Mouse (Mus musculus) spleen, adult 2 months (tissue): Measurements from ENCODE around the gene Pmpcb. TPM values are rescaled to one million over a fixed set of nuclear protein-coding genes. Genes with fewer than 3 reads are reported as not detected.
"Not testable (repeated sequence)": the region's sequence is repeated elsewhere in the genome, so short reads cannot be mapped to it uniquely, and the experiment has no call there.

ENCODE experiments used
- DNase-seq, 2 experiments: peaks; one replicate each; pipeline versions ENCODE4 v3.0.0 to v3.0.0-alpha.2; 2012 to 2021; ENCODE audit warnings: low spot score in 2 of 2, low read depth in 1 of 2
- H3K27ac ChIP-seq: fragments of 200-500 bp; 2 replicates; pipeline ENCODE4 v1.5.1; 2012; ENCODE audit warnings: low read length, inconsistent platforms; ENCODE audit not compliant: insufficient read depth
- H3K27me3 ChIP-seq: fragments of 200-500 bp; 2 replicates; pipeline ENCODE4 v1.6.1; 2012; ENCODE audit warnings: mild to moderate bottlenecking, moderate library complexity, low read length, inconsistent platforms; ENCODE audit not compliant: control insufficient read depth, insufficient read depth
- H3K36me3 ChIP-seq: fragments of 200-500 bp; 2 replicates; pipeline ENCODE4 v1.6.1; 2012; ENCODE audit warnings: mild to moderate bottlenecking, low read length, inconsistent platforms; ENCODE audit not compliant: control insufficient read depth, insufficient read depth
- H3K4me1 ChIP-seq: fragments of 200-500 bp; 2 replicates; pipeline ENCODE4 v1.6.1; 2011; ENCODE audit warnings: inconsistent platforms; ENCODE audit not compliant: control insufficient read depth, insufficient read depth, insufficient read length
- H3K4me3 ChIP-seq: fragments of 200-500 bp; 2 replicates; pipeline ENCODE4 v1.5.1; 2011; ENCODE audit warnings: mild to moderate bottlenecking, inconsistent platforms; ENCODE audit not compliant: insufficient read depth, insufficient read length; ENCODE audit errors: extremely low read depth
- CTCF ChIP-seq: fragments of 200-500 bp; IDR thresholded peaks from 2 replicates; pipeline ENCODE4 v1.5.1; 2011; ENCODE audit warnings: mild to moderate bottlenecking, inconsistent platforms; ENCODE audit not compliant: insufficient read depth, insufficient read length, insufficient replicate concordance; ENCODE audit errors: extremely low read depth
- POLR2A ChIP-seq: fragments of 200-500 bp; IDR thresholded peaks from 2 replicates; pipeline ENCODE4 v1.6.1; 2011; ENCODE audit warnings: low read depth, low read length, inconsistent platforms
- WGBS: fragments of 180-500 bp; shearing (Covaris S2); methylation state at CpG from one replicate; pipeline ENCODE4 v1.1.7; 2018; 5-methylcytosine and 5-hydroxymethylcytosine counted together
- polyA plus RNA-seq: library from polyadenylated mRNA; depleted of rRNA; stranded (reverse); fragments of >200 nt; gene quantifications from 2 replicates; pipeline ENCODE4 v1.2.3, GENCODE M21; 2012; rRNA removed

The Pmpcb gene
- 11.1 and 11.8 TPM in 2 replicates for polyA plus RNA-seq

GRCm38 (mm10) chr5:21736956-21737585 is at the start of gene Pmpcb:
Gene Pmpcb, plus strand, starts transcription at chr5:21737141.
- Histone ChIP-seq H3K27me3 (no peaks in the 10 kb centered on the region), H3K36me3 (peaks cover 14% of the 10 kb centered on the region), H3K27ac (peak within 1 kb of the TSS; percentile 53), H3K4me1 (peaks cover 5% of the 10 kb centered on the region; the same call in 1 of the 2 replicates), H3K4me3 (peak within 1 kb of the TSS; percentile 80)
- DNase-seq = peak; percentile 76 to 82
- TF ChIP-seq CTCF (peak; percentile 84), POLR2A (no peak)
- under 1% methylated on average over 42 of the region's 42 CpGs for WGBS

GRCm38 (mm10) chr5:21692230-21692629 is 44.7 kb upstream of the Pmpcb start:
- Histone ChIP-seq H3K4me1 (no peaks in the 10 kb centered on the region), H3K27me3 (no peaks in the 10 kb centered on the region), H3K27ac (no peak overlapping the region), H3K36me3 (no peaks in the 10 kb centered on the region), H3K4me3 (no peak overlapping the region)
- TF ChIP-seq CTCF (no peak), POLR2A (no peak)
- no peak for DNase-seq
- WGBS = 92% methylated on average over 5 of the region's 5 CpGs

GRCm38 (mm10) chr5:21693372-21693870 is 43.5 kb upstream of the Pmpcb start:
- WGBS = 34% methylated on average over 3 of the region's 3 CpGs
- DNase-seq = no peak
- Histone ChIP-seq H3K4me1 (no peaks in the 10 kb centered on the region), H3K27me3 (no peaks in the 10 kb centered on the region), H3K4me3 (no peak overlapping the region), H3K36me3 (no peaks in the 10 kb centered on the region), H3K27ac (no peak overlapping the region)
- TF ChIP-seq POLR2A (no peak), CTCF (no peak)

- DNase-seq = no peak
- WGBS = 73% methylated on average over 3 of the region's 3 CpGs
- no peak overlapping the region for H3K4me3 ChIP-seq
- H3K36me3 ChIP-seq = no peaks in the 10 kb centered on the region
- TF ChIP-seq POLR2A = no peak
- H3K4me1 ChIP-seq = no peaks in the 10 kb centered on the region
- no peak overlapping the region for H3K27ac ChIP-seq
- H3K27me3 ChIP-seq = no peaks in the 10 kb centered on the region
Measured at GRCm38 (mm10) chr5:21694854-21695490, 42.0 kb upstream of the Pmpcb start.

- not testable (repeated sequence) for H3K27ac ChIP-seq, H3K4me3 ChIP-seq, H3K4me1 ChIP-seq, H3K36me3 ChIP-seq, H3K27me3 ChIP-seq, DNase-seq
- 93% methylated on average over 3 of the region's 3 CpGs for WGBS
Measured at GRCm38 (mm10) chr5:21699555-21699954, 37.4 kb upstream of the Pmpcb start.

GRCm38 (mm10) chr5:21700272-21700821 is 36.6 kb upstream of the Pmpcb start:
- WGBS = 46% methylated on average over 10 of the region's 10 CpGs
- TF ChIP-seq CTCF = no peak
- TF ChIP-seq POLR2A = no peak
- no peaks in the 10 kb centered on the region for H3K4me1 ChIP-seq
- H3K4me3 ChIP-seq = no peak overlapping the region; the same call in 1 of the 2 replicates
- H3K36me3 ChIP-seq = no peaks in the 10 kb centered on the region
- DNase-seq = no peak
- H3K27ac ChIP-seq = no peak overlapping the region
- H3K27me3 ChIP-seq = no peaks in the 10 kb centered on the region

GRCm38 (mm10) chr5:21700934-21701333 is 36.0 kb upstream of the Pmpcb start:
- TF ChIP-seq POLR2A (no peak), CTCF (no peak)
- peak overlapping the region; percentile 76 for H3K4me3 ChIP-seq
- WGBS = under 1% methylated on average over 22 of the region's 22 CpGs
- H3K36me3 ChIP-seq = no peaks in the 10 kb centered on the region
- DNase-seq = no peak
- H3K27ac ChIP-seq = no peak overlapping the region
- no peaks in the 10 kb centered on the region for H3K27me3 ChIP-seq
- no peaks in the 10 kb centered on the region for H3K4me1 ChIP-seq
